Mouse (Mus musculus) embryonic fibroblast, embryonic 13.5 days (primary cell): ENCODE measurements at regions not wholly inside any gene's neighbourhood (a gene's known extent, or its start where the extent isn't known, plus 50 kb on each side); places are given as distances from the start of the nearest gene placed in this dataset.

Experiments
- CTCF ChIP-seq: IDR thresholded peaks from 2 replicates; pipeline ENCODE4 v1.5.1; 2011; ENCODE audit warnings: mild to moderate bottlenecking, control low read depth, low read length, moderate library complexity, borderline replicate concordance; ENCODE audit not compliant: insufficient read depth
- POLR2A ChIP-seq: IDR thresholded peaks from 2 replicates; pipeline ENCODE4 v1.6.1; 2011; ENCODE audit warnings: low read depth, mild to moderate bottlenecking, control low read depth, low read length, moderate library complexity

DNA sequence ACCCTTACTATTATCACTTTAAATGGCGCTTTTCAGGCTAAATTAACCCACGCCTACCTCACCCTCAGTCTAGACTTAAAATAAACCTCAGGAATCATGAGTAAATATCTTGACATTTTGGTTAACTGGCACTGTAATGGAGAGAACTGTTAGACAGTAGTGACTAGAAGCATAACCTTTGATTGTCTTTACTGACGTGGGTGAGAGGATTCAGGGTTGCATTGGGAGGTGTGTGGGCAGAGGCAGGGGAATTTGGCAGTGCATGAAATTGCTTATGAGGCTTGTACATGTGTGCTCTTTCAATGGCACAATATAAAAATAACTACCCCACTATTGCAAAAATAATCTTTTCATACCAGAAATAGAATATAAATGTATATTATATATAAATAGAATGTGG is 105.6 kb upstream of the Zc3h12c start:
- TF ChIP-seq POLR2A, result no peak
- TF ChIP-seq CTCF, result no peak
